Mouse (Mus musculus) limb, embryonic 15.5 days (tissue): ENCODE results near the gene Prpf39. TPM values are rescaled to one million over a fixed set of nuclear protein-coding genes. Genes with fewer than 3 reads are reported as not detected.

Experiments
- ATAC-seq: fragments of 200-750 bp; cut with Nextera tagmentation; 2 replicates; pipeline ENCODE4 v1.8.0; 2017; ENCODE audit warnings: low read depth, moderate TSS enrichment; ENCODE audit not compliant: insufficient number of reproducible peaks, low FRiP score, low TSS enrichment
- H3K27ac ChIP-seq: fragments of 300-500 bp; sonication (generic); 2 replicates; pipeline ENCODE4 v1.5.1; 2015; ENCODE audit warnings: moderate library complexity, mild to moderate bottlenecking, inconsistent platforms
- H3K27me3 ChIP-seq: fragments of 300-500 bp; sonication (generic); 2 replicates; pipeline ENCODE4 v1.6.1; 2015; ENCODE audit warnings: inconsistent platforms
- H3K36me3 ChIP-seq: fragments of 300-500 bp; sonication (generic); 2 replicates; pipeline ENCODE4 v1.6.1; 2015; ENCODE audit warnings: inconsistent platforms
- H3K4me1 ChIP-seq: fragments of 300-500 bp; sonication (generic); 2 replicates; pipeline ENCODE4 v1.6.1; 2015; ENCODE audit warnings: inconsistent platforms
- H3K4me2 ChIP-seq: fragments of 300-500 bp; sonication (generic); 2 replicates; pipeline ENCODE4 v1.6.1; 2015; ENCODE audit warnings: mild to moderate bottlenecking, inconsistent platforms
- H3K4me3 ChIP-seq: fragments of 300-500 bp; sonication (generic); 2 replicates; pipeline ENCODE4 v1.5.1; 2015; ENCODE audit warnings: mild to moderate bottlenecking, inconsistent platforms
- H3K9ac ChIP-seq: fragments of 300-500 bp; sonication (generic); 2 replicates; pipeline ENCODE4 v1.6.1; 2015; ENCODE audit warnings: inconsistent platforms
- H3K9me3 ChIP-seq: fragments of 300-500 bp; sonication (generic); 2 replicates; pipeline ENCODE4 v1.6.1; 2016; ENCODE audit warnings: inconsistent platforms
- WGBS: fragments of 180-500 bp; shearing (Covaris S2); methylation state at CpG from one replicate; pipeline ENCODE4 v1.1.7; 2015; 5-methylcytosine and 5-hydroxymethylcytosine counted together
- polyA plus RNA-seq: library from polyadenylated mRNA; unstranded; fragments of >200 nt; fragmentation: Nextera tagmentation; extraction: Ambion mirVana; gene quantifications from 2 replicates; pipeline ENCODE4 v1.2.1, GENCODE M21; 2015

Gene Prpf39
- polyA plus RNA-seq, result 57.6 and 61.9 TPM in 2 replicates

DNA sequence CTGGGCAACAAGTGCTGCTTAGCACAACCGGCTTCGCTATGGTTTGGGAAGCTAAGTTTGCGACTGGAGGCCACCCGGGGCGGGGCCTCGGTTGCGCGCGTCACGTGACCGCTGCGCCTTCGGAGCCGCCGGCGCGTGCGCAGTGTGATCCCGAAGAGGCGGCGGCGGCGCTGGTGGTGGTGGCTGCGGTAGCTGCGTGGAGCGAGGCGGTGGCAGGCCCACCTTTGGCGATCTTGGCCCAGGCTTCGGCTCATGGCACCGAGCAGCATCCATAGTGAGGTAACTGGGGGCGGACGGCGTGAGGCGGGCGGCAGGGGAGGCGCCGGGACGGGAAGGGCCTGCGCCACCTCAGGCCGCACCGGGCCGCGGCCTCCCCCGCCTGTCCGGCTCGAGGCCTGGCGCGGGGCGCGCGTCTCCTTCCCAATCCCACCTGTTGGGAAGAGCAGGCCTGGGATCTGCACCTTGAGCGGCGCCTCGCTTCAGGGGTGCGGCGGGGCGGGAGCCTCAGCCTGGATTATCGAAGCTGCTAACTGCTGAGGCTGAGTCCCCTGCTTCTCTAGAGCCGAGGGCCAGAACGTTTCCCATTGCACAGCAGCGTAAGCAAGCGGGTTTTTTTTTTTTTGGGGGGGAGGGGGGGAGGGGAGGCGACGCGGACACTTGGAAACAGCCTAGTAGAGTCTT, at the start of gene Prpf39:
Prpf39 (plus strand) TSS at position 144 of the 681 bp plus-strand sequence.
- Histone ChIP-seq H3K27ac (peak within 1 kb of the TSS; percentile 92), H3K36me3 (no peaks in the 10 kb centered on the region), H3K4me2 (peak within 1 kb of the TSS; percentile 50), H3K27me3 (no peaks in the 10 kb centered on the region), H3K4me1 (peaks cover 9% of the 10 kb centered on the region; the same call in 1 of the 2 replicates), H3K9me3 (no peaks in the 10 kb centered on the region), H3K4me3 (peak within 1 kb of the TSS; percentile 90), H3K9ac (peak within 1 kb of the TSS; percentile 85)
- under 1% methylated on average over 65 of the region's 65 CpGs for WGBS
- ATAC-seq, result peak; percentile 92

DNA sequence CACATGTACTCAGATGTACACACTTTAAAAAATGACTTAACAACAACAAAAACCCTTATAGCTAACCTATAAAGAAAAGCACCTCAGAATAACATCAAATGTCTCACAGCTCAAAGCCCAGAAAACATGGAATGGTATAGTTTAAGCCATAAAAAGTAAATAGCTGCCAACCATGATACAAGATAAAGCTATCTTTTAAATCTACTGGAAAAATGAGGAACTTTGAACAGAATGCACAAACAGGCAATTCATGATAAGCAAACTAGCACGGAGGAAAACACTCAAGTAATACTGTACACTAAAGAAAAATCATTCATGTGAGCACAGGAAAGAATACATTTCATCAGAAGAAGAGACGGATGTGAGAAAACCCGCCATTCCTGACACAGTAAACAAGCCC, 28.4 kb upstream of the Prpf39 start:
- no peaks in the 10 kb centered on the region for H3K9me3 ChIP-seq
- ATAC-seq, result no peak
- H3K27me3 ChIP-seq, result no peaks in the 10 kb centered on the region
- no peak overlapping the region for H3K4me2 ChIP-seq
- no peak overlapping the region for H3K27ac ChIP-seq
- H3K9ac ChIP-seq, result no peak overlapping the region
- no peaks in the 10 kb centered on the region for H3K4me1 ChIP-seq
- H3K4me3 ChIP-seq, result no peak overlapping the region
- H3K36me3 ChIP-seq, result peaks cover 52% of the 10 kb centered on the region
- WGBS, result 88% methylated on average over 3 of the region's 3 CpGs

DNA sequence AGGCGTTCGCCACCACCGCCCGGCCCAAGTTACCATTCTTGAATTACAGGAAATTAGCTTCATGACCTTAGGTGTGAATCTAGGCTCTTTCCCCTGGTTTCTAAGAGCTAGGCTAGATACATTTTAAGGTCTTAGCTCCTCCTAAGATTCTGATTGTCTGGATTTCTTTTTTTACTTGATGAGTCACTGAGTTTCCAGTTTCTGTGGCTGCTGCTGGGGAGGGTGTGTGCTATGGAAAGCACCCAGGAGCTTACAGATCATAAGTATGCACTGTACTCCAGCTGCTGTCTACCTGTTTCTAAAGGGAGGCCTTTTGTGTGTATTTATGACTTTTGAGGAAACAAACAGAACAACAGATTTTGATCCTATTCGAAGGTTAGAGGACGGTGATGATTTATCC, 13.3 kb upstream of the Prpf39 start:
- H3K4me3 ChIP-seq, result no peak overlapping the region
- no peak overlapping the region for H3K27ac ChIP-seq
- H3K27me3 ChIP-seq, result no peaks in the 10 kb centered on the region
- no peaks in the 10 kb centered on the region for H3K4me1 ChIP-seq
- H3K36me3 ChIP-seq, result peaks cover 4% of the 10 kb centered on the region
- H3K9me3 ChIP-seq, result no peaks in the 10 kb centered on the region
- 93% methylated on average over 6 of the region's 6 CpGs for WGBS
- no peak overlapping the region for H3K9ac ChIP-seq
- ATAC-seq, result no peak
- no peak overlapping the region for H3K4me2 ChIP-seq

DNA sequence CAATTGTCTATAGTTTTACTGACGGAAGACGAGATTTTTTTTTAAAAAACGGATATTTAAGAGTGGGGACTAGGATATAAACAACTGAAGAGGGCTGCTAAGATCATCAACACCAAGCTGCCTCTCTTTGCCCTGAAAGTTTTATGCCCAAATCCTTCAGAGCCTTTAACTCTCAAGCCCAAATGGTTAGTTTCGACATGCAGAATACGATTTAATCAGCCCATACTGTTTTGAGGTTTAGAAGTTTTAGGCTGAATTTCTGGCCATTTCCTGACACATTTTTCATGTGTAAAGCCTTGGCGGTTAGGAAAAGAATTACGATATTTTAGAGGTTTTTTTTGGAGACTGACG, 319 bp upstream of the Prpf39 start:
- H3K9me3 ChIP-seq, result no peaks in the 10 kb centered on the region
- peak overlapping the region; percentile 50 for H3K4me2 ChIP-seq
- no peaks in the 10 kb centered on the region for H3K36me3 ChIP-seq
- H3K27me3 ChIP-seq, result no peaks in the 10 kb centered on the region
- peaks cover 9% of the 10 kb centered on the region; the same call in 1 of the 2 replicates for H3K4me1 ChIP-seq
- H3K9ac ChIP-seq, result peak overlapping the region; percentile 85; the same call in 1 of the 2 replicates
- WGBS, result 48% methylated on average over 8 of the region's 8 CpGs
- peak overlapping the region; percentile 92; the same call in 1 of the 2 replicates for H3K27ac ChIP-seq
- H3K4me3 ChIP-seq, result peak overlapping the region; percentile 90
- no peak for ATAC-seq

DNA sequence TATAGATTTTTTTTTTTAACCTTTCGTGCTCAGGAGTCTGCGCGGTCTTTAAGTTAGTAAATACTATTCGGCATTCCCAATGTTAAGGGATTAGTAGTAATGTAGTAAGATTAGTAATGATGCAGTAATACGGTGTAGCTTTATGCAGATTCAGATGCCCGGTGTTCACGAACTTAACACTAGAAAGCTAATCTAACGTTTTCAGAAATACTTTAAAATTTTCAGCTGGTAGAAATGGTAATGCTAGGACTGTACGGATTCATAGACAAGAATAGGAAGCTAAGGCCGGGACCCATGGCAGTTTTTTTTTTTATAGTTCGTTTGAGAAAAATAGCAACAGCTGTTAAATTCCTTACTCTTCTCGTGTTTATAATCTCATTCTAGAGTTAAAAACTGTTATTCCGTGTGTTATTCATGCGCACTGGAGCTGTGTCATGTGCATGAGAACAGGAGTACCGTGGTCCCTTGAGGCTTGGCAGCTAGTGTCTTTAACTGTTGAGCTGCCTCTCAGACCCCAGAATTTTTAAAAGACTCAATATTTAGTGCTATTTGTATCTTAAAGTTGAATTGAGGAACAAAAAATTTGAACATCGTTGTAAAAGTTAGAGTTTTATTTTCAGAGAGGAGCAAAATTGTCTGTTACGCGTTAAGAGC, 886 bp downstream of the Prpf39 start:
- Histone ChIP-seq H3K9ac (peak overlapping the region; percentile 85), H3K4me3 (peak overlapping the region; percentile 90), H3K36me3 (no peaks in the 10 kb centered on the region), H3K4me1 (peaks cover 9% of the 10 kb centered on the region; the same call in 1 of the 2 replicates), H3K9me3 (no peaks in the 10 kb centered on the region), H3K27ac (no peak overlapping the region), H3K27me3 (no peaks in the 10 kb centered on the region), H3K4me2 (peak overlapping the region; percentile 50)
- WGBS, result 11% methylated on average over 18 of the region's 18 CpGs
- no peak for ATAC-seq

DNA sequence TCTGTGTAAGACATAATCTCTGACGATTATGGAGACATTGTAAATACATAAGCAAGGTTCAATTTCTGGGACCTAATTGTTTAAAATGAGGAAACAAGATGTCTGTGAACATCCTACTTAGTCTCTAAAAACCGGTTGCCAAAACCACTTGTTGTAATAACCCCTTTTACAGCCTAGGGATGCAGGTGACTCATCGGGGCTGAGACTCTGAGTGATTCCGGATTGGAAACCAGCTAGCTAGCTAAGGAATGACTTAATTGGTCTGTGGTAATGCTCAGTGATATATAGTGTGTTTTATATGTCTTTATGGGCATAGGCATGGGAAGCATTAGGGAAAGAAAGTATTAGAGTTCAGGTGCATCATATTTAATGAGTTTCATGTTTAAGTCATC, 1.4 kb downstream of the Prpf39 start:
- 10% methylated on average over 4 of the region's 4 CpGs for WGBS
- Histone ChIP-seq H3K4me1 (peaks cover 9% of the 10 kb centered on the region; the same call in 1 of the 2 replicates), H3K9ac (peak overlapping the region; percentile 85; the same call in 1 of the 2 replicates), H3K4me2 (peak overlapping the region; percentile 50), H3K9me3 (no peaks in the 10 kb centered on the region), H3K27me3 (no peaks in the 10 kb centered on the region), H3K36me3 (no peaks in the 10 kb centered on the region), H3K27ac (no peak overlapping the region), H3K4me3 (peak overlapping the region; percentile 90)
- ATAC-seq, result no peak; the same call in 1 of the 2 replicates

DNA sequence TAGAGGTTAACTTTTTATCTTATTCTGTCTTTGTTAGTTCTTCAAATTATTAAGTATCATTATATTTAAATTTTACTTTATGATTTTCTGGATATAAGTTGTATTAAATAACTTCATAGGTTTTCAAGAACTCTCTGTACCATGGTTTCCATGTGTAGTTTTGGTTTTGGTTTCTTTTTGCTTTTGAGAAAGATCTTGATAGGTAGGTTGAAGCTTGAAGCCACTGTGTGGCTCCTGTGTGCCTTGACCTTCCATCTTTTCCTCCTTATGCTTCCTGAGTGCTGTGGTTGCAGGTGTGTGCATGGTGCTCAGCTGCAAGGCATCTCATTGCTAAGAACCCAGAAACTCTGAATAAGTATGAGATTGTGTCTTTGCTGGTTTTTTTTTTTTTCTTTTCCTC, 12.7 kb downstream of the Prpf39 start:
- no peak overlapping the region for H3K27ac ChIP-seq
- peaks cover 29% of the 10 kb centered on the region for H3K36me3 ChIP-seq
- H3K4me1 ChIP-seq, result no peaks in the 10 kb centered on the region
- no peak for ATAC-seq
- H3K9me3 ChIP-seq, result no peaks in the 10 kb centered on the region
- no peaks in the 10 kb centered on the region for H3K27me3 ChIP-seq
- no peak overlapping the region for H3K4me2 ChIP-seq
- no peak overlapping the region for H3K4me3 ChIP-seq
- H3K9ac ChIP-seq, result no peak overlapping the region

DNA sequence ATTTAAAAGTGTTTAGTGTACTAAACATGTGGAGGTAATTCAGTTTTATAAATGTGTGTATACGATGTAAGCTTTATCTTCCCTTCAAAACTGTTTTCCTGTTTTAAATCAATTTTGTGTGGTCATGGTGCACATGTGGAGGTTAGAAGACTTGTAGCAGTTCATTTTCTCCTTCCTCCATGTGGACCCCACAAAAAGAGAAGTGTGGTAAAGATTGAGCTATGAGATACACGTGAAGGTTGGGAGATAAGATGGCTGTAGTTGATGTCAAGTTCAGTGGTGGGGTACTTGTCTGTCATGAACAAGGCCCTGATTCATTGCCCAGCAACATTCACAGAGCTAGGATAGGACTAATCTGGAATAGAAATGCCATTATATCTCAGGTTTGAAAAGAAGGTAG, 22.1 kb downstream of the Prpf39 start:
- WGBS, result 72% methylated on average over 2 of the region's 2 CpGs
- H3K9ac ChIP-seq, result no peak overlapping the region
- no peak overlapping the region for H3K27ac ChIP-seq
- no peak overlapping the region for H3K4me3 ChIP-seq
- H3K9me3 ChIP-seq, result no peaks in the 10 kb centered on the region
- no peak for ATAC-seq
- no peaks in the 10 kb centered on the region for H3K27me3 ChIP-seq
- no peak overlapping the region for H3K4me2 ChIP-seq
- peaks cover 49% of the 10 kb centered on the region for H3K36me3 ChIP-seq
- H3K4me1 ChIP-seq, result no peaks in the 10 kb centered on the region

DNA sequence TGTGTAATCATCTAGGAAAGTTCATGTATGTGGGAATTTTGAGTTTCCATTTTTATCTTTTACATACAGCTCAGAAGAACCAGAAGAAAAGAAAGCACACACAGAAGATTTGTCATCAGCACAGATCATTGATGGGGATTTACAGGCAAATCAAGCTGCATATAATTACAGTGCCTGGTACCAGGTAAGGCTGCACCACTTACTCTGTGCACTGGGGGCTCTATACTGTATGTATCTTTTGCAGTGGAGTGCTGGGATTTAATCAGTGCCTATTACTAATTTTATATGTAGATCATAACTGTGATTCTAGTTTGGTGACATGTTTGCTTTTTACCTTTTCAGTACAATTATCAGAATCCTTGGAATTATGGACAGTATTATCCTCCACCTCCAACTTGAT, 24.9 kb downstream of the Prpf39 start:
- no peak overlapping the region for H3K4me2 ChIP-seq
- no peaks in the 10 kb centered on the region for H3K27me3 ChIP-seq
- ATAC-seq, result no peak
- no peaks in the 10 kb centered on the region for H3K9me3 ChIP-seq
- no peak overlapping the region for H3K27ac ChIP-seq
- H3K9ac ChIP-seq, result no peak overlapping the region
- H3K4me3 ChIP-seq, result no peak overlapping the region
- H3K4me1 ChIP-seq, result no peaks in the 10 kb centered on the region
- peaks cover 56% of the 10 kb centered on the region for H3K36me3 ChIP-seq

DNA sequence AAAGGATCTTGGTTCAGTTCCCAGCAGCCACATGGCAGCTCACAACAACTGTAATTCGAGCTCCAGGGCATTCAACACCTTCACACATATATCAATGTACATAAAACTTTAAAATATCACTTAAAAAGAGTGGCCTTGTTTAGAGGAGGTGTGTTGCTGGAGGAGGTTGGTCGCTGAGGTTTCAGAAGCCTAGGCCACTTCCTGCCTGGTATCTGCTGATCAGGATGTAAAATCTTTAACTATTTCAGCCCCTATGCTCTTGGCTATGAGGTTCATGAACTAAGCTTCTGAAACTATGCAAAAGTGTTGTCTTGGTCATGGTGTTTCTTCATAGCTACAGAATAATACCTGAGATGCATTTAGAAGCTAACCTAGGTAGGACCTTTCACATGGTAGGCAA, 29.1 kb downstream of the Prpf39 start:
- WGBS, result 54% methylated on average over 2 of the region's 2 CpGs
- no peak overlapping the region for H3K27ac ChIP-seq
- H3K4me3 ChIP-seq, result no peak overlapping the region
- H3K36me3 ChIP-seq, result peaks cover 52% of the 10 kb centered on the region
- H3K9ac ChIP-seq, result no peak overlapping the region
- no peak overlapping the region for H3K4me2 ChIP-seq
- H3K4me1 ChIP-seq, result no peaks in the 10 kb centered on the region
- ATAC-seq, result no peak
- no peaks in the 10 kb centered on the region for H3K9me3 ChIP-seq
- H3K27me3 ChIP-seq, result no peaks in the 10 kb centered on the region

DNA sequence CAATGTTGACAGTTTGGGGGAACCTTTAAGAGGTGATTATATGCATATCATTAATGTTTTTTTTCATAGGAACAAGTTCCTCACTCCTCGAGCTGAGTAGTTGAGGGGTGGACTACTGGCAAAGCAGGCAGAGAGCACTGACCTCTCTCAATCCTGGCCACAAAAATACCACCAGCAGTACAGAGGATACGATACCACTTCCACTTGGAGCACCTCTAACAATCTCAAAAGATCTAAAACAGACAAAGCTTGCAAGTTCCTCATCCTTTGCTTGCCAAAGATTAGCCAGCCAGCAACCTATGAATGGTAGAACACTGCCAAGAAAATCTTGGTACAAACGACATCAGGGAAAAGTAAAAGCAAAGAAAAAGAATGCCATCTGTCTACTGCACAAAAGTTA, 30.1 kb downstream of the Prpf39 start:
- Histone ChIP-seq H3K9me3 (no peaks in the 10 kb centered on the region), H3K27me3 (no peaks in the 10 kb centered on the region), H3K27ac (no peak overlapping the region), H3K36me3 (peaks cover 43% of the 10 kb centered on the region), H3K4me1 (no peaks in the 10 kb centered on the region), H3K9ac (no peak overlapping the region), H3K4me3 (no peak overlapping the region), H3K4me2 (no peak overlapping the region)
- WGBS, result 56% methylated on average over 3 of the region's 3 CpGs
- ATAC-seq, result no peak

DNA sequence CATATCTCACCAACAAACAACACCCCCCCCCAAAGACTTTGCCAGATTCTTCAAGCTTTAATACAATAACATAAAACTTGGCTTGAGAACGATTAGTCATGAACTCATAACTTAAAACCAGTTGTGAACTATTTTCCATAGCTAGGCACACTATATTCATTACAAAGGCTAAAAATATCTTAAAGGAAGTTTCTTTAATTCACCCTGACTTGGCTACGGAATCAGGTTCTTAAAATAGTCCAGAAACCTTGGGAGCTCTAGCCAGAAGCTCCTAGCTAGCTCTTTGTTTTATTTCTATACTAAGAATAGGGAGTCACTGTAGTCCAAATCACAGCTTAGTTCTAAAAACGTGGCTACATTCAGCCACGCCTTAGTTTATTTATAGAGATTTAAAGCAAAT, 32.3 kb downstream of the Prpf39 start:
- Histone ChIP-seq H3K36me3 (peaks cover 33% of the 10 kb centered on the region), H3K4me3 (no peak overlapping the region), H3K4me2 (no peak overlapping the region), H3K9ac (no peak overlapping the region), H3K27me3 (no peaks in the 10 kb centered on the region), H3K4me1 (no peaks in the 10 kb centered on the region), H3K27ac (0 out of 2 replicates have a peak overlapping the region, but pooled peaks have one; percentile 3), H3K9me3 (no peaks in the 10 kb centered on the region)
- ATAC-seq, result no peak
- WGBS, result 55% methylated on average over 4 of the region's 4 CpGs
